Mouse (Mus musculus) layer of hippocampus, postnatal 14 days (tissue): ENCODE results near the gene L1cam. TPM values are rescaled to one million over a fixed set of nuclear protein-coding genes. Genes with fewer than 3 reads are reported as not detected.

ENCODE experiments used
- total RNA-seq, 2 experiments: library from RNA; stranded (reverse); gene quantifications; 2 replicates each; pipeline ENCODE4 v1.2.3; 2021

L1cam gene
- total RNA-seq, 2 experiments from 2014 or later, result 213 to 217 TPM

Other genes with a start within 250 kb of the L1cam start
- gene Pnck, start 236.0 kb downstream of the L1cam start, total RNA-seq, result 100 to 1,000 TPM; 108 to 118 TPM
- gene Slc6a8, start 223.0 kb downstream of the L1cam start, total RNA-seq, result 100 to 1,000 TPM in 1 of 2 experiments, 10 to 100 TPM in 1; 93.6 to 111 TPM
- gene Bcap31, start 179.9 kb downstream of the L1cam start, total RNA-seq, result 10 to 100 TPM; 69.6 to 70.9 TPM
- 10 to 100 TPM; 15.7 to 16.1 TPM for gene Abcd1, start 179.5 kb downstream of the L1cam start, total RNA-seq
- 10 to 100 TPM; 21.9 to 23.5 TPM for gene Plxnb3, start 139.0 kb downstream of the L1cam start, total RNA-seq
- gene Srpk3, start 121.7 kb downstream of the L1cam start, total RNA-seq, result 1 to 10 TPM; 7.0 to 7.8 TPM
- gene Idh3g, start 109.2 kb downstream of the L1cam start, total RNA-seq, result 100 to 1,000 TPM; 166 TPM
- gene Ssr4, start 109.1 kb downstream of the L1cam start, total RNA-seq, result 100 to 1,000 TPM; 100 to 103 TPM
- 100 to 1,000 TPM in 1 of 2 experiments, 10 to 100 TPM in 1; 94.8 to 104 TPM for gene Pdzd4, start 71.1 kb downstream of the L1cam start, total RNA-seq
- gene Avpr2, start 4.0 kb downstream of the L1cam start, total RNA-seq, result not detected
- gene Arhgap4, start 25.8 kb upstream of the L1cam start, total RNA-seq, result 1 to 10 TPM; 4.1 to 5.0 TPM
- 10 to 100 TPM; 62.8 to 70.1 TPM for gene Naa10, start 25.8 kb upstream of the L1cam start, total RNA-seq
- gene Renbp, start 34.7 kb upstream of the L1cam start, total RNA-seq, result 1 to 10 TPM; 5.5 to 6.3 TPM
- 10 to 100 TPM; 72.6 to 76.3 TPM for gene Hcfc1, start 70.3 kb upstream of the L1cam start, total RNA-seq
- gene Irak1, start 127.8 kb upstream of the L1cam start, total RNA-seq, result 10 to 100 TPM; 47.6 to 56.5 TPM
- not detected for gene Opn1mw, start 231.4 kb upstream of the L1cam start, total RNA-seq
- 10 to 100 TPM; 75.0 to 77.6 TPM for gene Mecp2, start 239.3 kb upstream of the L1cam start, total RNA-seq